Mouse (Mus musculus) cerebellum, adult 8-10 months (tissue): ENCODE measurements around the gene Ube2o.
"Not testable (repeated sequence)": the region's sequence is repeated elsewhere in the genome, so short reads cannot be mapped to it uniquely, and the experiment has no call there.

ENCODE experiments used
- DNase-seq: peaks from one replicate; pipeline ENCODE4 v3.0.0; 2022

The Ube2o gene

GRCm38 (mm10) chr11:116508689-116509088, 72.6 kb downstream of the Ube2o start:
- no peak for DNase-seq

DNA sequence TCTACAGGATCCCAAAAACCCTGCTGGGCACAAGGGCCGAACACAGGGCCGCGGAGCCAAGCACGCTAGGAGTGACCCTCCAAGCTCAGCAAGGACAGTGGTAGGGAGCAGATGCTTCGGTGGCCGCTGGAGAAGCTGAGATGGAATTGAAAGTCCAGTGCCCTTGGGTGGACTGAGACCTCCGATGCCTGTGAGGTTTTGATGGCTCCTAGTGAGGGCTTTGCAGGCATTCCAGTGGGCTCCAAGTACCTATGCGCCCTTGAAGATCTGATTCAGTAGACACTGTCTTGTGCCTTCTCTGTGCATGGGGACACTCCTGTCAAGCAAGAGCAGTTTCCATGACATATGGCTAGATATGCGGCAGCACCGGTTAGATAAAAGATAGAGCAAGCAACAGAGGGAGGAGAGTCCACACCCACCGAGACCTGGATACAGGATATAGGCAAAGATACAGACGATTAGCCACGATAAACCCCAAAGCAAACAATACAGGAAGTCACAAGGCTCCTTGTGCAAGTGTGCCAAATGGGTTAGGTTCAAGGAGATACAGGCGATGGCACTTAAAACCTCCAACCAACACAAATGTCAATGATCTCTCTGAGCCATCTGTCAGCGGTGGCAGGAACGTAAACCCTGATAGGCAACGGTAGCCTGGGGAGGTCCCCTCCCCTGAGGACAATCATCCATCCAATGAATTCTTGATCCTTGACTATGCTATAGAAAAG, 74.9 kb downstream of the Ube2o start:
- DNase-seq = no peak

GRCm38 (mm10) chr11:116505573-116505972, 75.7 kb downstream of the Ube2o start:
- no peak for DNase-seq

- no peak for DNase-seq
Measured at GRCm38 (mm10) chr11:116504516-116504915, 76.7 kb downstream of the Ube2o start.

GRCm38 (mm10) chr11:116501005-116501746, 80.1 kb downstream of the Ube2o start:
- DNase-seq = peak; percentile 55

- DNase-seq = no peak
Measured at GRCm38 (mm10) chr11:116499018-116499417, 82.2 kb downstream of the Ube2o start.

GRCm38 (mm10) chr11:116498596-116498995, 82.7 kb downstream of the Ube2o start:
- no peak for DNase-seq

DNA sequence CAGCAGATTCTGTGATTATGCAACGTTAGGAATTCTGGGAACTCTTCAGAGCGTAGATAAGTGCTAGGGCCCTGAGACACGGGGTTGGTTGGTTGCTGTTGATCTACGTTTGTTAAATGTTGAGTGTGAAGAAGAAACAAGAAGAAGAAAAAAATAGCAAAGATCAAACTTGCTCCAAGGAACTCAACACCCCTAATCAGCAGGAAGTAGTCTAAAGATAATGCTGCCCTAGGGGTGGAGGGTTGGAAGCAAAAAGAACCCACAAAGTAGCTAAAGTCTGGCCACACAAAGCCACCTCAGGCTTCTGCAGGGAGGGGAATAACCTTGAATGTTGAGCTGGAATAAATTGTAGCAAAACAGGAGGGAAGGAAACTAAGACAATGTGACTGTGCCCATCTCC, 83.9 kb downstream of the Ube2o start:
- no peak for DNase-seq

- DNase-seq = no peak
Measured at GRCm38 (mm10) chr11:116494474-116495174, 86.6 kb downstream of the Ube2o start.

DNA sequence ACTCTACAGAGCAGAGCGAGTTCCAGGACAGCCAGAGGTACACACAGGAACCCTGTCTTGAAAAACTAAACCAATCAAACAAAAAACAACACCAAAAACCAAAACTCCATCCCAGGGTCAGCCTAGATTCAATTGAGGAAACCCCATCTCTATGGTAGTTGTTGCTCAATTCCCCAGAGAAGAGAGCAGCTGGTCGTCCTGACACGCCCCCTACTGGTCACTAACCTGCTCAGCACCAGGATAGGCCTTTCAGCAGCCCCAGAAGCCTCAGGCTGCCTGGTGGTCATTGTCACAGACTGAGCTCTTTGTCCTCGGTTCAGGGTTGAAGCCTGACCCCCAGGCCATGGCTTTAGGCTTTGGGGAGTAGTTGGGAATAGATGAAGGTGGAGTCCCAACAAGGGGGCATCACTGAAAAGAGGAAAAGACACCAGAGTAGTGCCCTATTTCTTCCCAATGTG, 87.4 kb downstream of the Ube2o start, which contains the start of gene Prpsap1:
TSS of gene Prpsap1 (minus strand) at position 408 of the 458 bp plus-strand sequence.
- no peak for DNase-seq

DNA sequence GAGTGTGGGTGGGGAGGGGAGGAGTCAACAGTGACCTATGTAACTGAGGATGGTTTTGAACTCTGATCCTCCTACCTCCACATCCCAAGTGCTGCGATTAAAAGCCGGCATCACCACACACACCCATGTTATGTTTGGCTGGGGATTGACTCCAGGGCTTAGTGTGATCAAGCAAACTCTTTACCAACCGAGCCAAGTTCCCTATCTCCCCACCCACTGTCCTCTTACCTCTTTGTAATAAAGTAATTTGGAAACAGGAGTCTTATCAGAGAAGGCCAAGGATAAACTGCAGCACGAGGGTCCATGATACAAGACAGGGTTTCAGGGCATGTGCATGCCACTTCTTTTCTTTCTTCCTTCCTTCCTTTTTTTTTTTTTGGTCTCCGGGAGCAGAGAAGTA, 88.1 kb downstream of the Ube2o start:
- DNase-seq = no peak

GRCm38 (mm10) chr11:116492507-116492906, 88.7 kb downstream of the Ube2o start:
- not testable (repeated sequence) for DNase-seq

DNA sequence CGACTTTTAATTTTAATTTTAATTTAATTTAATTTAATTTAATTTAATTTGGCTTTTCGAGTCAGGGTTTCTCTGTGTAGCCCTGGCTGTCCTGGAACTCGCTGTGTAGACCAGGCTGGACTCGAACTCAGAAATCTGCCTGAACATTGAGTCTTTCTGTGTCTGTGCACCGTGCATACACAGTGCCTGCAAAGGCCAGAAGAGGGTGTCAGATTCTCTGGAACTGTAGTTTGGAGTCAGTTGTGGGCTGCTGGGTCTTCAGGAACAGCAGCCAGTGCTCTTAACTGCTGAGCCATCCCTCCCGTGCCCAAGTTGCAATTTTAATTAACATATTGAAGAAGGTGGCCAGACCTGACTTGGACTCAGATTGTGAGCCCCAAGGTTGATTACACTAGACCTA, 89.9 kb downstream of the Ube2o start:
- no peak for DNase-seq

DNA sequence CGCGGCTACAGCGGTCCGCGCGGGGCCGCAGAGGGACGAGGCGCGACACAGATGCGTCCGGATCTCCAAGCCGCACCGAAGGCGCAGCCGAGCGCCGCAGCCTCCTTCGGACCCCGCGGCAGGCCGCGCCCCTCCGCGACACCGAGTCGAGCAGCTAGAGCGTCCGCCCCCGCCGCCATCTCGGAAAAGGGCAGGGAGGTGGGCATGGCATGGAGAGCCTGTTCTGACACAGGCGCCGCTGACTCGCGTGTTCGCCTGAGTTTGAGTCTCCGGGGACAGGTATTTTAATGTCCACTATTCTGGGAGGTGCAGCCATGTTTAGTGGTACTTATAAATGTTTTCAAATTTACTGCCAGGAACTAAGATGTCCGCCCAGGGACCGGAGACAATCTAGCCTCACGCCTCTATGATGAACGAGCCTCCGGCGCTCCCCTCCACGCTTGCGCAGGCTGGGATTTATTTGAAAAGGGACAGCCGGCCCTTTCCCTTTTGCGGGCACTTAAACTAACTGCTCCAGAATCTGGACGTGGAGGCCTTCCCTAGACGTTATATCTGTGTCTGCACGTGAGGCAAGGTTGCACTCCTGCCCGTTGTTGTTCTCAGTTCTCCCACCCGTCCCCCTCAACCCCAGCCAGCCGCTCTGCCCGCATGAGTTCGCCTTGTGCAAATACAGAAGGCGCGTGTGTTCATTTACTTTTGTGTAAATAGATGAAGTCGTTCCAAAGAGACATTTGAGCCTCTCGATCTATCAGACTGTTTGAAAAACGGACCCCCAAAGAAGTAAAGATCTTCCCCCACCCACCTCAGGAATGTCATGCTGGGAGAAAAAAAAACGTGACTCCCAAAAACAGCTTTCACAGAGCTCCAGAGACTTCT, 90.8 kb downstream of the Ube2o start:
- peak; percentile 85 for DNase-seq

GRCm38 (mm10) chr11:116489771-116490231, 91.4 kb downstream of the Ube2o start:
- DNase-seq = no peak

- no peak for DNase-seq
Measured at GRCm38 (mm10) chr11:116488693-116489375, 92.4 kb downstream of the Ube2o start.

DNA sequence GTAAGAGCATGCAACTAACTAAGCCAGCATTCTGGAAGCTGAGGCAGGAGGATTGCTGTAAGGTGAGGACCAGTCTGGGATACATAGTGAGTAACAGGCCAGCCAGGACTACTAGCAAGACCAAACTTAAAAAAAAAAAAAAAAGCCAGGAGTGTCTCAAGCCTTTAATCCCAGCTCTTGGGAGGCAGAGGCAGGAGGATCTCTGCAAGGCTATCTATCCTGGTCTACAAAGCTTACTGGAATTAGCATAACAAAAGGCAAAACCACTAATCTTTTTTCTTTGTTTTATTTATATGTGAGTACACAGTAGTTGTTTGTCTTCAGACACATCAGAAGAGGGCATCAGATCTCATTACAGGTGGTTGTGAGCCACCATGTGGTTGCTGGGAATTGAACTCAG, 93.0 kb downstream of the Ube2o start:
- no peak for DNase-seq
